Mouse (Mus musculus): Measurements from ENCODE around the gene Pitpnm1.
A peak's percentile ranks its signal among the peaks of the same experiment; 100 is the strongest.

Gene Pitpnm1

GRCm38 (mm10) chr19:4068717-4069410 lies 30.9 kb upstream of the Pitpnm1 start:
- DNase-seq (ENCODE audit: low read depth), result no peak

- DNase-seq (ENCODE audit: low read depth), result no peak
Observed at GRCm38 (mm10) chr19:4070311-4070710, 29.5 kb upstream of the Pitpnm1 start.

- no peak for DNase-seq (ENCODE audit: low read depth)
Observed at GRCm38 (mm10) chr19:4070756-4071155, 29.0 kb upstream of the Pitpnm1 start.

- DNase-seq (ENCODE audit: low read depth), result no peak
Observed at GRCm38 (mm10) chr19:4071406-4071805, 28.4 kb upstream of the Pitpnm1 start.

GRCm38 (mm10) chr19:4072706-4073424 lies 26.9 kb upstream of the Pitpnm1 start:
- DNase-seq (ENCODE audit: low read depth), result no peak

GRCm38 (mm10) chr19:4075531-4075930 lies 24.3 kb upstream of the Pitpnm1 start:
- DNase-seq (ENCODE audit: low read depth), result no peak

GRCm38 (mm10) chr19:4079594-4079993 lies 20.2 kb upstream of the Pitpnm1 start:
- no peak for DNase-seq (ENCODE audit: low read depth)

GRCm38 (mm10) chr19:4080511-4081009 lies 19.2 kb upstream of the Pitpnm1 start:
- no peak for DNase-seq (ENCODE audit: low read depth)

- DNase-seq (ENCODE audit: low read depth), result no peak
Observed at GRCm38 (mm10) chr19:4081394-4081793, 18.4 kb upstream of the Pitpnm1 start, which contains the start of gene Cabp2. Gene Cabp2 (plus strand): TSS chr19:4081578.

GRCm38 (mm10) chr19:4082219-4082965 lies 17.4 kb upstream of the Pitpnm1 start:
- no peak for DNase-seq (ENCODE audit: low read depth)

GRCm38 (mm10) chr19:4083316-4083715 lies 16.5 kb upstream of the Pitpnm1 start:
- no peak for DNase-seq (ENCODE audit: low read depth)

GRCm38 (mm10) chr19:4083826-4084225 lies 16.0 kb upstream of the Pitpnm1 start:
- no peak for DNase-seq (ENCODE audit: low read depth)

- DNase-seq (ENCODE audit: low read depth), result no peak
Observed at GRCm38 (mm10) chr19:4084984-4085383, 14.8 kb upstream of the Pitpnm1 start.

- no peak for DNase-seq (ENCODE audit: low read depth)
Observed at GRCm38 (mm10) chr19:4086156-4086555, 13.6 kb upstream of the Pitpnm1 start.

- DNase-seq (ENCODE audit: low read depth), result peak; percentile 36
Observed at GRCm38 (mm10) chr19:4087090-4087489, 12.7 kb upstream of the Pitpnm1 start.

GRCm38 (mm10) chr19:4088146-4088545 lies 11.7 kb upstream of the Pitpnm1 start:
- no peak for DNase-seq (ENCODE audit: low read depth)

- no peak for DNase-seq (ENCODE audit: low read depth)
Observed at GRCm38 (mm10) chr19:4089128-4089527, 10.7 kb upstream of the Pitpnm1 start.

GRCm38 (mm10) chr19:4090446-4090845 lies 9.4 kb upstream of the Pitpnm1 start:
- no peak for DNase-seq (ENCODE audit: low read depth)

GRCm38 (mm10) chr19:4091383-4091782 lies 8.4 kb upstream of the Pitpnm1 start:
- DNase-seq (ENCODE audit: low read depth), result no peak

GRCm38 (mm10) chr19:4092750-4093149 lies 7.0 kb upstream of the Pitpnm1 start:
- no peak for DNase-seq (ENCODE audit: low read depth)

GRCm38 (mm10) chr19:4093772-4094171 lies 6.0 kb upstream of the Pitpnm1 start:
- no peak for DNase-seq (ENCODE audit: low read depth)

- DNase-seq (ENCODE audit: low read depth), result no peak
Observed at GRCm38 (mm10) chr19:4094348-4094747, 5.5 kb upstream of the Pitpnm1 start.

Measured in fibroblast of lung, adult 2 months (primary cell).